In the genomic region with DNA sequence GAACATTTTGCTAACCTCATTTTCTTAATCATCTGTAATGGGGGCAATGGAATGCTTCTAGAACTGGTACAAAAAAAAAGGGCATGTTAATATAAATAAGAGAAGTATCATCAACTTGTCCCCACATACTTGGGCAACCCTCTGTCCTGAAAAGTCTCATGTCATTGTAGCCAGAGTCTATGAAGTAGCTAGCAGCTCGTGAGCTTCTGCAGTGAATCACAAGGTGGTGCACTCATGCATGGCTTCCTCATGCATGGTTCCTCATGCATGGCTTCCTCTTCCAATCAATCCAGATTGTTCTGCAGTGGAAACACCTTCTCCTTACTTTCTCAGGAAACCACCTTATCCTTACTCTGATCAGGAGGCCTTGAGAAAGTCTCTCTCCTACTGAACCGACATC, we compare ENCODE assay signal across 19 mouse cellular contexts.
A peak's percentile ranks its signal among the peaks of the same experiment; 100 is the strongest.
DNase-seq lines count a peak whose midpoint lies in the region; ATAC-seq and TF ChIP-seq lines count a peak whose summit lies in the region.
"Had no signal": no experiment of that assay in that cellular context is flagged by ENCODE, and none has a peak within 500 bp of the region (broad histone marks: within the 10 kb centered on the region; RNA-seq: fewer than 3 reads in every experiment).

No protein-coding gene starts in this region.

- H3K79me2 ChIP-seq in MEL (ENCODE audit: control insufficient read depth, insufficient read depth, low read length, poor library complexity) (no peaks in the 10 kb centered on the region), macrophage (ENCODE audit: inconsistent target) (no peaks in the 10 kb centered on the region)

- peak; percentile 66 for ATAC-seq in neutrophil, adult 5-6 weeks (ENCODE audit: extremely low read depth, insufficient number of reproducible peaks, low FRiP score, poor library complexity, severe bottlenecking)
- ATAC-seq: forebrain, embryonic 15.5 days; hindbrain, embryonic 16.5 days; inflammation-experienced regulatory T-cells, adult 6 months had no signal

- TF ChIP-seq RAD21 in MEL (IDR thresholded peaks at IDR 0.05; ENCODE audit: low read depth, low read length): no peak

- no peak for TF ChIP-seq EP300 in MEL (IDR thresholded peaks at IDR 0.05; ENCODE audit: low read depth in 1 of 2, low read length in 2 of 2)

- no peak overlapping the region for H3K4me3 ChIP-seq in MEL (ENCODE audit: control insufficient read depth in 1 of 2, insufficient read depth in 1 of 2, low read depth in 2 of 2, low read length in 2 of 2)
- H3K4me3 ChIP-seq in macrophage (ENCODE audit: inconsistent target): no peak overlapping the region
- H3K4me3 ChIP-seq: embryonic facial prominence, embryonic 12.5 days; forebrain, embryonic 15.5 days; heart, adult 2 months; heart, embryonic 12.5 days had no signal

- H3K27me3 ChIP-seq in MEL (ENCODE audit: control insufficient read depth in 1 of 2, insufficient read depth in 2 of 2, low read length in 2 of 2): no peaks in the 10 kb centered on the region
- H3K27me3 ChIP-seq: embryonic facial prominence, embryonic 12.5 days; forebrain, embryonic 15.5 days; heart, embryonic 12.5 days had no signal

- no peak for TF ChIP-seq POLR2A in MEL (IDR thresholded peaks at IDR 0.05; ENCODE audit: control insufficient read depth in 1 of 2, insufficient read depth in 1 of 2, low read depth in 1 of 2, low read length in 2 of 2, poor library complexity in 1 of 2)

- no peaks in the 10 kb centered on the region for H3K9me3 ChIP-seq in MEL (replicated peaks; ENCODE audit: insufficient read depth, low read length)
- H3K9me3 ChIP-seq: embryonic facial prominence, embryonic 12.5 days; forebrain, embryonic 15.5 days; G1E; heart, embryonic 12.5 days had no signal

- H3K27ac ChIP-seq in MEL (ENCODE audit: control insufficient read depth, low read depth, low read length) (no peak overlapping the region), macrophage (peak overlapping the region; percentile 82)
- H3K27ac ChIP-seq: embryonic facial prominence, embryonic 12.5 days; forebrain, embryonic 15.5 days; heart, adult 2 months had no signal

- H3K36me3 ChIP-seq in MEL (ENCODE audit: control insufficient read depth in 1 of 2, insufficient read depth in 2 of 2, low read length in 2 of 2) (no peaks in the 10 kb centered on the region), macrophage (ENCODE audit: inconsistent target) (no peaks in the 10 kb centered on the region)
- H3K36me3 ChIP-seq: embryonic facial prominence, embryonic 12.5 days; forebrain, embryonic 15.5 days; G1E; heart, embryonic 12.5 days had no signal

- 38% methylated on average over 2 of the region's 2 CpGs for WGBS in macrophage (ENCODE audit: missing documents)

- peak; percentile 35 for DNase-seq in 416B (ENCODE audit: low read depth)
- peak; percentile 12 for DNase-seq in MEL (ENCODE audit: low read depth, low spot score)
- no peak for DNase-seq in cerebellum, adult 11-12 months
- no peak for DNase-seq in lung, postnatal 36 days
- no peak for DNase-seq in c-Kit-positive CD71-positive TER-119-positive erythroid progenitor cells, embryonic 14.5 days (ENCODE audit: low spot score)
- DNase-seq: adrenal gland, postnatal 10 days; cerebellum, adult 2 months; cerebellum, postnatal 14 days; gastrocnemius, postnatal 10 days; heart, adult 2 months; heart, postnatal 36 days had no signal

- H3K9ac ChIP-seq in MEL (ENCODE audit: control insufficient read depth, low read depth, low read length, poor library complexity, severe bottlenecking): no peak overlapping the region
- H3K9ac ChIP-seq: embryonic facial prominence, embryonic 12.5 days; forebrain, embryonic 15.5 days; heart, embryonic 12.5 days had no signal

- no peak for TF ChIP-seq CTCF in MEL (IDR thresholded peaks at IDR 0.05 in 2 of 3, conservative IDR thresholded peaks at IDR 0.05 in 1 of 3; ENCODE audit: control insufficient read depth in 1 of 3, insufficient read depth in 1 of 3, low read depth in 2 of 3, low read length in 3 of 3, poor library complexity in 1 of 3, severe bottlenecking in 1 of 3)

- H3K4me1 ChIP-seq in MEL (ENCODE audit: control insufficient read depth in 1 of 2, insufficient read depth in 2 of 2, low read length in 2 of 2): no peaks in the 10 kb centered on the region

TF ChIP-seq in MEL, 35 proteins besides CTCF, POLR2A, EP300 and RAD21:
- TF ChIP-seq NRF1 (IDR thresholded peaks at IDR 0.05; ENCODE audit: insufficient read depth, low read depth, low read length, poor library complexity, severe bottlenecking) (no peak), MEF2A (IDR thresholded peaks at IDR 0.05; ENCODE audit: extremely low read depth, insufficient replicate concordance, low read depth, low read length, poor library complexity, severe bottlenecking) (no peak), JUND (IDR thresholded peaks at IDR 0.05; ENCODE audit: low read depth, low read length) (no peak), GABPA (IDR thresholded peaks at IDR 0.05; ENCODE audit: low read depth, low read length) (no peak), ZNF384 (IDR thresholded peaks at IDR 0.05; ENCODE audit: low read depth, low read length) (no peak), MAZ (IDR thresholded peaks at IDR 0.05; ENCODE audit: low read depth, low read length) (no peak)

Comparison
In these comparisons a context has a peak if more than half of its experiments do, and no peak if none do; other contexts are left out.
1. DNase-seq: peak in 416B (single experiment) and MEL (single experiment); none in cerebellum, adult 11-12 months (single experiment), lung, postnatal 36 days (single experiment) and c-Kit-positive CD71-positive TER-119-positive erythroid progenitor cells, embryonic 14.5 days (single experiment).